Mouse (Mus musculus) ES-Bruce4 (cell line): ENCODE data around the gene 0610040J01Rik. TPM values are rescaled to one million over a fixed set of nuclear protein-coding genes. Genes with fewer than 3 reads are reported as not detected.

ENCODE experiments used
- H3K27ac ChIP-seq: 2 replicates; pipeline ENCODE4 v1.5.1; 2012; ENCODE audit warnings: low read length, inconsistent platforms; ENCODE audit not compliant: insufficient read depth
- H3K27me3 ChIP-seq: 2 replicates; pipeline ENCODE4 v1.6.1; 2012; ENCODE audit warnings: mild to moderate bottlenecking, low read length, inconsistent platforms; ENCODE audit not compliant: control insufficient read depth, poor library complexity, insufficient read depth, severe bottlenecking
- H3K36me3 ChIP-seq: 2 replicates; pipeline ENCODE4 v1.6.1; 2012; ENCODE audit warnings: inconsistent platforms, mild to moderate bottlenecking, low read length, moderate library complexity; ENCODE audit not compliant: control insufficient read depth, poor library complexity, insufficient read depth, severe bottlenecking
- H3K4me1 ChIP-seq: one replicate; pipeline ENCODE4 v1.8.1; 2011; ENCODE audit warnings: low read length; ENCODE audit not compliant: control insufficient read depth, insufficient read depth
- H3K4me3 ChIP-seq: 2 replicates; pipeline ENCODE4 v1.5.1; 2011; ENCODE audit warnings: low read depth, mild to moderate bottlenecking, low read length
- H3K9ac ChIP-seq: 2 replicates; pipeline ENCODE4 v1.6.1; 2012; ENCODE audit warnings: low read depth, mild to moderate bottlenecking, inconsistent platforms; ENCODE audit not compliant: poor library complexity, severe bottlenecking
- H3K9me3 ChIP-seq: replicated peaks from 2 replicates; pipeline ENCODE4 v1.6.1; 2012; ENCODE audit warnings: mild to moderate bottlenecking, low read length, inconsistent platforms; ENCODE audit not compliant: control insufficient read depth, poor library complexity, insufficient read depth, severe bottlenecking
- CTCF ChIP-seq: IDR thresholded peaks from one replicate; pipeline ENCODE4 v1.8.1; 2011; ENCODE audit warnings: low read depth, low read length
- EP300 ChIP-seq: IDR thresholded peaks from 2 replicates; pipeline ENCODE4 v1.6.1; 2011; ENCODE audit warnings: low read depth, low read length; ENCODE audit not compliant: insufficient read depth
- POLR2A ChIP-seq: IDR thresholded peaks from one replicate; pipeline ENCODE4 v1.8.1; 2011; ENCODE audit warnings: low read length; ENCODE audit not compliant: insufficient read depth
- polyA plus RNA-seq: library from polyadenylated mRNA; stranded (reverse); fragments of >200 nt; gene quantifications from 2 replicates; pipeline ENCODE4 v1.2.4, GENCODE M21; 2011; ENCODE audit warnings: low read depth; ENCODE audit not compliant: missing spikeins, insufficient read depth, insufficient read length

Gene 0610040J01Rik
- polyA plus RNA-seq, 1 experiment = 0.79 TPM

GRCm38 (mm10) chr5:63834435-63834834 is 22.3 kb downstream of the 0610040J01Rik start:
- Histone ChIP-seq H3K4me1 (no peaks in the 10 kb centered on the region), H3K27me3 (no peaks in the 10 kb centered on the region), H3K4me3 (no peak overlapping the region), H3K9me3 (no peaks in the 10 kb centered on the region), H3K36me3 (no peaks in the 10 kb centered on the region), H3K9ac (no peak overlapping the region), H3K27ac (no peak overlapping the region)
- TF ChIP-seq EP300 = no peak
- TF ChIP-seq CTCF = no peak
- TF ChIP-seq POLR2A = no peak

- H3K27ac ChIP-seq = no peak overlapping the region
- no peaks in the 10 kb centered on the region for H3K27me3 ChIP-seq
- no peaks in the 10 kb centered on the region for H3K9me3 ChIP-seq
- H3K4me1 ChIP-seq = no peaks in the 10 kb centered on the region
- no peak for TF ChIP-seq POLR2A
- no peak for TF ChIP-seq CTCF
- no peak for TF ChIP-seq EP300
- H3K36me3 ChIP-seq = no peaks in the 10 kb centered on the region
- H3K4me3 ChIP-seq = no peak overlapping the region
- no peak overlapping the region for H3K9ac ChIP-seq
Observed at GRCm38 (mm10) chr5:63837115-63837514, 25.0 kb downstream of the 0610040J01Rik start.

- Histone ChIP-seq H3K4me1 (no peaks in the 10 kb centered on the region), H3K4me3 (no peak overlapping the region), H3K27me3 (no peaks in the 10 kb centered on the region), H3K36me3 (no peaks in the 10 kb centered on the region), H3K27ac (no peak overlapping the region), H3K9ac (no peak overlapping the region), H3K9me3 (no peaks in the 10 kb centered on the region)
- TF ChIP-seq EP300 (no peak), CTCF (no peak), POLR2A (no peak)
Observed at GRCm38 (mm10) chr5:63837851-63838250, 25.7 kb downstream of the 0610040J01Rik start.

- no peak overlapping the region for H3K27ac ChIP-seq
- no peak overlapping the region for H3K4me3 ChIP-seq
- no peaks in the 10 kb centered on the region for H3K9me3 ChIP-seq
- no peaks in the 10 kb centered on the region for H3K4me1 ChIP-seq
- H3K9ac ChIP-seq = no peak overlapping the region
- no peaks in the 10 kb centered on the region for H3K27me3 ChIP-seq
- TF ChIP-seq POLR2A = no peak
- no peak for TF ChIP-seq EP300
- TF ChIP-seq CTCF = no peak
- no peaks in the 10 kb centered on the region for H3K36me3 ChIP-seq
Observed at GRCm38 (mm10) chr5:63839801-63840416, 27.7 kb downstream of the 0610040J01Rik start.

- no peak overlapping the region for H3K9ac ChIP-seq
- H3K4me1 ChIP-seq = no peaks in the 10 kb centered on the region
- no peak overlapping the region for H3K27ac ChIP-seq
- peaks cover 4% of the 10 kb centered on the region for H3K9me3 ChIP-seq
- no peaks in the 10 kb centered on the region for H3K36me3 ChIP-seq
- H3K27me3 ChIP-seq = no peaks in the 10 kb centered on the region
- TF ChIP-seq EP300 (no peak), CTCF (no peak), POLR2A (no peak)
- H3K4me3 ChIP-seq = no peak overlapping the region
Observed at GRCm38 (mm10) chr5:63847080-63847479, 34.9 kb downstream of the 0610040J01Rik start.

- peaks cover 4% of the 10 kb centered on the region for H3K9me3 ChIP-seq
- TF ChIP-seq POLR2A (no peak), CTCF (no peak), EP300 (no peak)
Observed at GRCm38 (mm10) chr5:63847541-63848226, 35.5 kb downstream of the 0610040J01Rik start.

More at GRCm38 (mm10) chr5:63847541-63848226, 35.5 kb downstream of the 0610040J01Rik start:
- Histone ChIP-seq H3K27ac (no peak overlapping the region), H3K4me3 (no peak overlapping the region), H3K9ac (no peak overlapping the region), H3K36me3 (no peaks in the 10 kb centered on the region), H3K27me3 (no peaks in the 10 kb centered on the region), H3K4me1 (no peaks in the 10 kb centered on the region)
